Mouse (Mus musculus): ENCODE data around the gene Herc4.
A peak's percentile ranks its signal among the peaks of the same experiment; 100 is the strongest.

Gene Herc4

DNA sequence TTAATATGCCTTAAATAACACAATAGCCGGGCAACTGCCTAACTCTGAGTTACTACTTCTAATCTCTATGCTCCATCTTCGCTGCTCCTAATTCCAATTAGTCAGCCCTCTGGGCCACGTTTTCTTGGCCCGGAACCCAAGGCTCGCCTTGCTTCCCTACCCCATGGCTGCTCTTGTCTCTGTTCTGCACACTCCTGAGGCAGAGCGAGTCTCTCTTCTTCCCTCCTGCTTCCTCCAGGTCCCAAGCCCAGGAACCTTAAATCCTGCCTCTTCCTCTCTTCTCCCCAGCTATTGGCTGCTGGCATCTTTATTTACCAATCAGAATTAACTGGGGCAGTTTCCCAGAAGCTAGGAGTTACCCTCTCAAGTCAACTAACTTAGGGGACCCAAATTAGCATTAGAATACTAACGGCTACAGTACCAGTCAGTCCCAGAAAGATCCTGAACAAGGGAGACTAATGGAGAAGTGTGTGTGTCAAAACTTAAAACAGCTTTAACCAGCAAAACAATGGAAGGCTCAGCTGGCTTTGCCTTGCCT is 122.4 kb downstream of the Herc4 start:
- DNase-seq = no peak

DNA sequence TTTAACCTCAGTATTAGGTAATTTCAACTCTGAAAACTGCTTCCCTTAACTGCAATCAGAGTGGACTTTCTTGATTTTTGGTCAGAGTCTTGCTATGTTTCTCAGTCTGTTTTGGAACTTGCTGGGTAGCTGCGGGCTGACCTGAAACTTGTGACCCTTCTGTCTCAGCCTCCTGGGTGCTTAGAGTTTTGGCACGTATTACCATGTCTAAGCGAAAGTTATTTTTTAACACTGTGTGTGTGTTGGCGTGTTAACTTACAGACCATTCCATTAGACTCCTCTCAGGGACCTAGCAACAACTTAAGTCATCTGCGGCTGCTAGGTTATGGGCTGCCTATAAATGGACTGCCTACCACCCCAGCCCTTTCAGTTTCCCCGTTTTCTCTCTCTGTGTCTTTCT is 123.8 kb downstream of the Herc4 start:
- DNase-seq = peak; percentile 46

Measured in kidney, adult 11 months (tissue).